Mouse (Mus musculus): ENCODE measurements around the gene March6.

DNA sequence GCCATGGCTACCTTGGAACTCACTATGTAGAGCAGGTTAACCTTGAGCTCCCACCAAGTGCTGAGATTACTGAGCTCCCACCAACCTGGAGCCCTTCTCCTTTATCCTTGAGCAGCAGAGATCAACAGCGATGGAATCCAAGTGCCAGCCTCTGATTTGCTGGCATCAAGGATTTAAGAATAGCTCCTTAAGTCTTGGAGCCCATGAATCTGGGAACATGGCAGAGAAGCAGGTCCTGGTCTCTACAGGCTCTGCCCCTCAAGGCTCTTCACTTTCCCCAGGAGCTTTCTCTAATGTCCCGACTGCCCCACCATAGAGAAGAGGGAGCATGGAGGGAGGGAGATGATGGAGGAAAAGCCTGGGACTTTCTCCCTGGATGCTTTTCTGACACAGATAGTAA, 6.9 kb upstream of the March6 start:
- TF ChIP-seq POLR2A (IDR thresholded peaks at IDR 0.05; ENCODE audit: borderline replicate concordance, low read depth, low read length) (no peak), CTCF (IDR thresholded peaks at IDR 0.05; ENCODE audit: low read depth, low read length) (no peak)
